Mouse (Mus musculus) lung, postnatal 0 days (tissue): Measurements from ENCODE around the gene Mag.

Experiments used
- CTCF ChIP-seq: IDR thresholded peaks from 2 replicates; pipeline ENCODE4 v1.5.1; 2016; ENCODE audit warnings: antibody characterized with exemption, mild to moderate bottlenecking
- EP300 ChIP-seq: IDR thresholded peaks from 2 replicates; pipeline ENCODE4 v1.6.1; 2016; ENCODE audit warnings: antibody characterized with exemption, mild to moderate bottlenecking, control low read depth

DNA sequence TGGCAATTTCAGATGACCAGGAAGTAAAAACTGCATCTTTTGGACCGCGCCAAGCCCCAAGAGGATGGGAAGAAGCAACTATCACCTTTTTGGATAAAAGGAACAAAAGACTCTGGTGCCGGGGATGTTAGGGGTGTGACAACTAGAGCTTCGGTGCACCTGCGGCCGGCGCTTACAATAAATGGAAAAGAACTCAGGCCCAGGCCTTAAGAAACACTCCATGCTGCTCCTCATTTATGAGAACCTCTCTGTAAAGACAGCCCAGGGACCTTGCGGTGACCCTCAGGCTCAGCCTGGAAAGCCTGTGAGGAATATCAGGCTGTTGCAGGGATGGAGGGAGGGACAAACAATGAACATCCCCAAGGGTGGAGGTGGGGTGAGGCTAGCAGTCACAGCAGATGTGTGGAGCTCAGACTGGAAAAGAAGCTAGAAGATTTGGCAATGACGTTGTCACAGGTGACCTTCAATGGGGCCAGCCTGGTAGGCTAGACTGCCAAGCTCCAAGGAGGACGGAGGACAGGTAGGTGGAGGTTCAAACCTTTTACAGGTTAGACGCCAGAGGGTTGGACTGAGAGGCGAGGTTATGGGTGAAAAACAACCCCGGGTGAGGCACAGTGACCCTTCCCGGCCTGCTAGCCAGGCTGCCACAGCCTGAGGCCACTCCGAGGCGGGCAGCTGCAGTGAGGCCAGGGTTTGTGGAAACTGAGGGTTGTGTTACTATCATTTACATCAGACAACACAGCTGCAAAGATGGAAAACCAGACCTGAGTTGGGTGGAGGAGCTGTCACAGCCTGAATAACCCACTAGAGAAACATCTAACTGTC lies 38.0 kb upstream of the Mag start:
- TF ChIP-seq CTCF (no peak), EP300 (no peak)
